Mouse (Mus musculus) spleen, adult 2 months (tissue): Measurements from ENCODE around the gene Aqp2. TPM values are rescaled to one million over a fixed set of nuclear protein-coding genes. Genes with fewer than 3 reads are reported as not detected.

ENCODE experiments used
- DNase-seq, 2 experiments: peaks; one replicate each; pipeline versions ENCODE4 v3.0.0 to v3.0.0-alpha.2; 2012 to 2021; ENCODE audit warnings: low spot score in 2 of 2, low read depth in 1 of 2
- H3K27ac ChIP-seq: fragments of 200-500 bp; 2 replicates; pipeline ENCODE4 v1.5.1; 2012; ENCODE audit warnings: low read length, inconsistent platforms; ENCODE audit not compliant: insufficient read depth
- H3K27me3 ChIP-seq: fragments of 200-500 bp; 2 replicates; pipeline ENCODE4 v1.6.1; 2012; ENCODE audit warnings: mild to moderate bottlenecking, moderate library complexity, low read length, inconsistent platforms; ENCODE audit not compliant: control insufficient read depth, insufficient read depth
- H3K36me3 ChIP-seq: fragments of 200-500 bp; 2 replicates; pipeline ENCODE4 v1.6.1; 2012; ENCODE audit warnings: mild to moderate bottlenecking, low read length, inconsistent platforms; ENCODE audit not compliant: control insufficient read depth, insufficient read depth
- H3K4me1 ChIP-seq: fragments of 200-500 bp; 2 replicates; pipeline ENCODE4 v1.6.1; 2011; ENCODE audit warnings: inconsistent platforms; ENCODE audit not compliant: control insufficient read depth, insufficient read depth, insufficient read length
- H3K4me3 ChIP-seq: fragments of 200-500 bp; 2 replicates; pipeline ENCODE4 v1.5.1; 2011; ENCODE audit warnings: mild to moderate bottlenecking, inconsistent platforms; ENCODE audit not compliant: insufficient read depth, insufficient read length; ENCODE audit errors: extremely low read depth
- CTCF ChIP-seq: fragments of 200-500 bp; IDR thresholded peaks from 2 replicates; pipeline ENCODE4 v1.5.1; 2011; ENCODE audit warnings: mild to moderate bottlenecking, inconsistent platforms; ENCODE audit not compliant: insufficient read depth, insufficient read length, insufficient replicate concordance; ENCODE audit errors: extremely low read depth
- POLR2A ChIP-seq: fragments of 200-500 bp; IDR thresholded peaks from 2 replicates; pipeline ENCODE4 v1.6.1; 2011; ENCODE audit warnings: low read depth, low read length, inconsistent platforms
- WGBS: fragments of 180-500 bp; shearing (Covaris S2); methylation state at CpG from one replicate; pipeline ENCODE4 v1.1.7; 2018; 5-methylcytosine and 5-hydroxymethylcytosine counted together
- polyA plus RNA-seq: library from polyadenylated mRNA; depleted of rRNA; stranded (reverse); fragments of >200 nt; gene quantifications from 2 replicates; pipeline ENCODE4 v1.2.3, GENCODE M21; 2012; rRNA removed

Gene Aqp2
- 0.05 and 0.08 TPM in 2 replicates for polyA plus RNA-seq

GRCm38 (mm10) chr15:99578802-99579485 is at the start of gene Aqp2:
Gene Aqp2 (plus strand): TSS chr15:99579055.
- no peaks in the 10 kb centered on the region for H3K4me1 ChIP-seq
- WGBS, result 86% methylated on average over 26 of the region's 26 CpGs
- no peaks in the 10 kb centered on the region for H3K36me3 ChIP-seq
- no peak within 1 kb of the TSS for H3K27ac ChIP-seq
- no peak for TF ChIP-seq CTCF
- TF ChIP-seq POLR2A, result no peak
- peaks cover 8% of the 10 kb centered on the region for H3K27me3 ChIP-seq
- no peak for DNase-seq
- no peak within 1 kb of the TSS for H3K4me3 ChIP-seq

GRCm38 (mm10) chr15:99531146-99531545 is 47.7 kb upstream of the Aqp2 start:
- no peak for TF ChIP-seq CTCF
- no peak for TF ChIP-seq POLR2A
- Histone ChIP-seq H3K4me1 (no peaks in the 10 kb centered on the region), H3K36me3 (no peaks in the 10 kb centered on the region), H3K27ac (no peak overlapping the region), H3K4me3 (no peak overlapping the region), H3K27me3 (peaks cover 1% of the 10 kb centered on the region; the same call in 1 of the 2 replicates)
- no peak for DNase-seq
- WGBS, result 20% methylated on average over 6 of the region's 6 CpGs

GRCm38 (mm10) chr15:99532023-99532422 is 46.8 kb upstream of the Aqp2 start:
- WGBS, result 75% methylated on average over 3 of the region's 3 CpGs
- H3K27ac ChIP-seq, result no peak overlapping the region
- TF ChIP-seq POLR2A (no peak), CTCF (no peak)
- DNase-seq, result no peak
- H3K27me3 ChIP-seq, result peaks cover 1% of the 10 kb centered on the region; the same call in 1 of the 2 replicates
- no peaks in the 10 kb centered on the region for H3K4me1 ChIP-seq
- no peak overlapping the region for H3K4me3 ChIP-seq
- H3K36me3 ChIP-seq, result no peaks in the 10 kb centered on the region

GRCm38 (mm10) chr15:99536889-99537862 is 41.7 kb upstream of the Aqp2 start:
- Histone ChIP-seq H3K4me1 (no peaks in the 10 kb centered on the region), H3K27me3 (no peaks in the 10 kb centered on the region), H3K36me3 (no peaks in the 10 kb centered on the region), H3K4me3 (no peak overlapping the region), H3K27ac (no peak overlapping the region)
- WGBS, result 62% methylated on average over 11 of the region's 11 CpGs
- TF ChIP-seq POLR2A, result no peak
- TF ChIP-seq CTCF, result no peak
- no peak for DNase-seq

- TF ChIP-seq POLR2A, result no peak
- no peak for TF ChIP-seq CTCF
- no peak overlapping the region for H3K27ac ChIP-seq
- no peak for DNase-seq
Measured at GRCm38 (mm10) chr15:99539891-99540290, 39.0 kb upstream of the Aqp2 start.

GRCm38 (mm10) chr15:99544047-99544446 is 34.8 kb upstream of the Aqp2 start:
- Histone ChIP-seq H3K4me1 (no peaks in the 10 kb centered on the region), H3K36me3 (no peaks in the 10 kb centered on the region), H3K27ac (no peak overlapping the region), H3K4me3 (no peak overlapping the region), H3K27me3 (no peaks in the 10 kb centered on the region; the same call in 1 of the 2 replicates)
- WGBS, result 47% methylated on average over 7 of the region's 7 CpGs
- TF ChIP-seq POLR2A, result no peak
- no peak for TF ChIP-seq CTCF
- no peak for DNase-seq

More at GRCm38 (mm10) chr15:99539891-99540290, 39.0 kb upstream of the Aqp2 start:
- no peaks in the 10 kb centered on the region for H3K27me3 ChIP-seq
- no peaks in the 10 kb centered on the region for H3K4me1 ChIP-seq
- H3K4me3 ChIP-seq, result no peak overlapping the region
- WGBS, result 80% methylated on average over 8 of the region's 8 CpGs
- H3K36me3 ChIP-seq, result no peaks in the 10 kb centered on the region
